Mouse (Mus musculus): ENCODE results near the gene Eomes.

GRCm38 (mm10) chr9:118517619-118518018 is 39.6 kb downstream of the Eomes start:
- TF ChIP-seq POLR2A (IDR thresholded peaks at IDR 0.05; ENCODE audit: low read depth, low read length) (no peak), MAFK (IDR thresholded peaks at IDR 0.05; ENCODE audit: insufficient replicate concordance, low read length) (no peak), CTCF (conservative IDR thresholded peaks at IDR 0.05 in 1 of 2, IDR thresholded peaks at IDR 0.05 in 1 of 2; ENCODE audit: low read depth in 2 of 2, low read length in 2 of 2) (no peak), POLR2AphosphoS2 (IDR thresholded peaks at IDR 0.05; ENCODE audit: low read depth, low read length) (no peak), USF2 (conservative IDR thresholded peaks at IDR 0.05; ENCODE audit: low read depth, low read length) (no peak), ZNF384 (IDR thresholded peaks at IDR 0.05; ENCODE audit: low read depth, low read length) (no peak), ZKSCAN1 (IDR thresholded peaks at IDR 0.05; ENCODE audit: borderline replicate concordance, low read depth, low read length) (no peak)

Data from CH12.LX (cell line).